Mouse (Mus musculus) cerebellum, adult 9-11 months (tissue): Measurements from ENCODE around the gene Gpatch4.

Experiments used
- DNase-seq: peaks from one replicate; pipeline ENCODE4 v3.0.0; 2022

The Gpatch4 gene

GRCm38 (mm10) chr3:88033506-88033905, 9.4 kb upstream of the Gpatch4 start:
- DNase-seq, result no peak

DNA sequence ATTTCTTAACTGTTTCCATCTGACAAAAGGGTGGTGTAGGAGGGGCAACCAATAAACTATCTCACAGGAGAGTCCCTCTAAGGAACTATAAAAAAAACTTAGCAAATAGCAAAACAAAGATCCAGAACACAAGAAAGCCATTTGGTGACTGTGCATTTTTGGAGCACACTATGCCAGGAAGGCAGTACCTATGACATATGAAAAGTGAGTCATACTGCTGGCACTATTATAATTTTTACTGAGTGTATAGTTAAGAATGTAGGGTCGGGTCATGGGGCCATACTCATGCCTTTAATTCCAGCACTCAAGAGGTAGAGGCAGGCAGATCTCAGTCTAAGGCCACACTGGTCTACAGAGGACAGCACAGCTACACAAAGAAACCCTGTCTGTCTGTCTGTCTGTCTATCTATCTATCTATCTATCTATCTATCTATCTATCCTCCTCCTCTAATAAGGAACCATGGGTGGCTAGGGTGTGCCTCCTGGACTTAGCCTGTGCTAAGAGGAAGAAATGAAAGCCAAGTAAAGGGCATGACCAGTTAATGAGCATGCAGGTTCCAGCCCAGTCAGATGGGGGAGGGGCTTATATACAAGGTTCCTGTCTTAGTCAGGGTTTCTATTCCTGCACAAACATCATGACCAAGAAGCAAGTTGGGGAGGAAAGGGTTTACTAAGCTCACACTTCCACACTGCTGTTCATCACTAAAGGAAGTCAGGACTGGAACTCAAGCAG, 7.2 kb upstream of the Gpatch4 start:
- DNase-seq, result no peak

DNA sequence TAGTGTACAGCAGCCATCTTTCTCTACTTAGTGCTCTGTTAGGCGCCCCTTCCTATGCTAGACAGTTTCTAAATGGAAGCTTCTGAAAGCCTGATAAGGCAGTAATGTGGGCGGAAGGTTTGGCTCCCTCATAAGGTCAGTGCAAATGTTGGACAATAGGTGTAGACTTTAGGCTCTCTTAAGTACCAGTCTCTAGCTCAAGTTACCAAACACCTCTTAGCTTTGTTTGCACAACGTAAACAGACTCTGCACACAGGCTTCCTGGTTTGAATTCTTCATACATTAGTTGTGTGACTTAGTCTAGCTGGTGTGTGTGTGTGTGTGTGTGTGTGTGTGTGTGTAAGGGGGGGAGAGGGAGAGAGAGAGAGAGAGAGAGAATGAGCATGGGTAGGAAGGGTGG, 6.6 kb downstream of the Gpatch4 start:
- no peak for DNase-seq

- DNase-seq, result no peak
These were observed 14.1 kb downstream of the Gpatch4 start for GRCm38 (mm10) chr3:88057030-88057429.

DNA sequence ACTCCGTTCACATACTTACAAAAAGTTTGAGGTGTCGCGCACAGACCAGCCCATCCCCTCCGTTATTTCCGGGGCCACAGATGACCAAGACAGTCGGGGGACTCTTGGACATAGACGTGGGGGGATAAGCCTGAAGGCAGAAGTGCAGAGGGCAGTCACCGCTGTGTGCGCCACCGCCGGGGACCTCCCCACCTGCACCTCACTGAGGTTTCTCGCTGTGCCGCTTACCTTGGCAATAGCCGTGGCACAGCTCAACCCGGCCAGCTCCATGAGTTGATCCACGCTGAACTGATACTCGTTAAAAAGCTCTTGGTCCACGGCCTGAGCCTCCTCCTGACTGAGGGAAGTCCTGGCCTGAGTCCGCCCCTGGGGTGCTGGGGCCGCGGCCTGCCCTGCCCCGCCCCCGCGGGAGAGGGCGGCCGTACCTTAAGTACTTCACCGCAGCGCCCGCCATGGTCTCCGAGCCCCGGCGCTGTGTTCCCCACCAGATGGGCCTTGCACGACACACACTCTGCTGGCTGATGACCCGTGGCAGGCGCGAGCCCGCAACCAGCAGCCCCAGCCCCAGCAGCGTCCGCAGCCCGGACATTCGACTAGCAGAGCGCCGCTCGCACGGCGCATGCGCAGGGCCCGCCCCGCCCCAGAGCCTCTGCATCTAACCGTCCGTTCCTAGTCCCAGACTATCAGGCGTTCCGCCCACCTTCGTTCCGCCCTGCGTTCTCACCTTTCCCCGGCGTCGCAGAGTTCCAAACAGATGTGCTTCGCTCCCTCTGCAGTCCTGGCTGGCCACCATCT, 15.2 kb downstream of the Gpatch4 start, which contains the start of gene Naxe:
Gene Naxe, minus strand, starts transcription at position 594 of the 795 bp plus-strand sequence.
- peak; percentile 88 for DNase-seq

DNA sequence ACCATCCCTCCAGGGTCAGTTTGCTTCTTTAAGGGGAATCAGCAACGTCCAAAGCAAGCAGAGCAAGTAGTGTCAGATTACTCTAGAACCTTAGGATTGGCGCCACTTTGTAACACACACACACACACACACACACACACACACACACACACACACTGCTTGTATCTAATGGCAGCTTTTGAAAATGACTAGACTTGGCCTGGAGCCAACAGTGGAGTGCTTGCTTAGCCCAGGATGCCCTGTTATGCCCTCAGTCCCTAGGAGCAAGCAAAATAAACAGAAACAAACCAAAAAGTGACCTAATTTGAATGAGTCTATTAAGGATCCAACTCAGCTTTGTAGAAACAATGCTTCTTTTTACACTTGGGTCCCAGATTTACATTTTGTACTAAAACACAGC, 25.5 kb downstream of the Gpatch4 start:
- DNase-seq, result no peak

DNA sequence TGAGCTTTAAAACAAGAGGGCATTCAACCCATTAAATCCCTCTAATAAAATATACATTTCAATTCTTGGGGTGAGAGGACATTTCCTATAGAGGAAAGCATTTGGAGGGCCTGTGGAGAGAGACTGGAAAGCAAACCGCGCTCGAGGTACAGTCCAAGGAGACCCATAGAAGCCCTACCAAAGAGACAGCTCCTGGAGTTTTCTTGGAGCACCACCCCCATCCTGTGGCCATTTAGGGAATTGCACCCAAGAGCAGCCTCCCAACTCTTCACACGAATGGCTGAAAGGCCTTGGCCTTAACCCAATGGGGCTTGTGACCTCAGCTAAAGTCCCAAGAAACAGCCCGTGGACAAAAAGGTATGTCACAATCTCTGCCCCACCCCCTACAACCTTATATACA, 28.9 kb downstream of the Gpatch4 start:
- peak; percentile 82 for DNase-seq

GRCm38 (mm10) chr3:88073631-88074030, 30.7 kb downstream of the Gpatch4 start:
- DNase-seq, result no peak

DNA sequence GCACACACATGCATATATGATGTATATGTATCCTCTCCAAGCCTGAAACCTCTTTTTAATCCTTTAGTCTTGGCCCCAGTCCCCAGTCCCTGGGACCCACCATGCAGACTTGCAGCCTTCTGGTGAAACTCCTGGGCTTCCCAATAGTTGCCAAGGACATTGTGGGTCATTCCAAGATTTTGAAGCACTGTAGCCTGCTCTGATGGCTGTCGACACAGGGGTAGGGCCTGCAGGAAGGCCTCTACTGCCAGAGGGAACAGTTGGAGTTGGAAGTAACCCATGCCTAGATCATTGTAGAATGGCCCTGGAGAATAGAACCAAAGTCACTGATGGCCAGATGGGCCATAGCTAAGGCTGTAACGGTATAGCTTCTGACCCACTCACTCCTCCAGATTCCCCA, 31.4 kb downstream of the Gpatch4 start:
- DNase-seq, result no peak

DNA sequence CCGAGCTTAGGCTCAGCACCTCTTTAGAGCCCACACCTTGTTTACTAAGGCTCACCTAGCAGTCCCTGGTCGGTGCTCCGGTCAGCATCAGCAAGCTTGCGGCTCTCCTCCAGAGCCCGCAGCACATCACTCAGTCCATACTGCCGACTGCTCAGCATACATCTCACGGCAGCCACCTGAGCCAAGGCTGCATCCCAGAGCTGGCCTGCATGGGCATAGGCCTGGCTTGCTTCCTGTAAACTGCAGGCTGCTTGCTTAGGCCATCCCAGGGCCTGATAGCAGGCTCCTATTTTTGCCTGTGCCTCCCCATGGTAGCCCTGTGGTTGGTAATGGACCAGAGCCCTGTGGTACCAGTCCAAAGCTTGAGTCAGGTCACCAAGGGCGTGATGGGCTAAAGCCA, 31.9 kb downstream of the Gpatch4 start:
- no peak for DNase-seq

DNA sequence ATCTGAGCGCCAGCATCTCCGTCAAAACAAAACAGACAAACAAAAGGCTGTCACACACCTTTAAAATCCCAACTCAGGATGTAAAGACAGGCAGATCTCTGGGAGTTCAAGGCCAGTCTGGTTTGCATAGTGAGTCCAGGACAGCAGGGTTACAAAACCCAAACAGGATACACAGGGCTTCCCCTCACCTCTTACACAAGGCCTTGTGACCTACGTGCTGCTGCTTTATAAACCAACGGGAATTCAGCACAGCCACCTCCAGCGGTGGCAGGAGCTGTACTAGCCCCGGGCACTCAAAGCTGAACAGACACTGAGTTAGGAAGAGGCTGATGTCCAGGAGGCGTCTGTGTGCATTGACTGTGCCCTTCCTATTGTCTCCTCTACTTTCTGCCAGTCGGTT, 34.5 kb downstream of the Gpatch4 start:
- DNase-seq, result no peak

- DNase-seq, result no peak
These were observed 35.3 kb downstream of the Gpatch4 start, which contains the start of gene Ttc24 for GRCm38 (mm10) chr3:88078204-88078603. TSS of gene Ttc24 (minus strand) at chr3:88078304.

GRCm38 (mm10) chr3:88081345-88082223, 38.7 kb downstream of the Gpatch4 start, which contains the start of gene Iqgap3:
TSS of gene Iqgap3 (plus strand) at chr3:88081971.
- peak; percentile 89 for DNase-seq

DNA sequence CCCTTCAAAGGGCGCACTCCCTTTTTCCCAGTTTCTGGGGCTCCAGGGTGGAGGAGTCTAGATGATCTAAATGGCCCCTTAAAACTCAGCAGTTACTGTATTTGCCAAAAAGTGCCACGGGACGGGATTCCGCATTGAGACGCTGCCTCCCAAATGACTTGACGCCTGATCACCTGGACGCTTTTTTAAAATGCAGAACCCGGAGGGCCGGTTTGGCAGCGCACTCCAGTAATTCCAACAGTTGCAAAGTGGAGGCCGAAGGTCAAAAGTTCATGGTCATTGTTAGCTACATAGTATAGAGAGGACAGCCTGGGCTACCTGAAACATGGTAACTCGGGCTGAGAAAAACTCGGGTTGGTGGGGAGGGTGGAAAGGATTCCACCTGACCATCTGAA, 39.3 kb downstream of the Gpatch4 start:
- DNase-seq, result no peak

DNA sequence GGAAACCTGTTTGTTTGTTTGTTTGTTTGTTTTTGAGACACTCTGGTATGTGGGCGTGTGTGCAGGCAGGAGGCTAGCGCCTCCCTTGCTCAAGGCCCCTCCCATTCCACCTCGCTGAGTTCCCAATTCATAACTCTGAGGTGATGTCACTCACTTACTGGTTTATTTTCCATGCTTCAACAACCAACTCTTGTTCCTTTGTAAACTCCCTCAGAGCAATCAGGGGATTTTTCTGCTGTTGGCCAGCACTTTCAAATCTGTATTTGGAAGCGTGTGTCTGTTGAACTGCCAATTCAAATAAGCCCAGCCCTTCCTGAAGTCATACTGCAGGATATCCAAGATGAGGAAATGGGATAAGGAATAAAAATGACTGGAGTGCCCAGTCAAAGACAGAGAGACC, 39.8 kb downstream of the Gpatch4 start:
- DNase-seq, result no peak

DNA sequence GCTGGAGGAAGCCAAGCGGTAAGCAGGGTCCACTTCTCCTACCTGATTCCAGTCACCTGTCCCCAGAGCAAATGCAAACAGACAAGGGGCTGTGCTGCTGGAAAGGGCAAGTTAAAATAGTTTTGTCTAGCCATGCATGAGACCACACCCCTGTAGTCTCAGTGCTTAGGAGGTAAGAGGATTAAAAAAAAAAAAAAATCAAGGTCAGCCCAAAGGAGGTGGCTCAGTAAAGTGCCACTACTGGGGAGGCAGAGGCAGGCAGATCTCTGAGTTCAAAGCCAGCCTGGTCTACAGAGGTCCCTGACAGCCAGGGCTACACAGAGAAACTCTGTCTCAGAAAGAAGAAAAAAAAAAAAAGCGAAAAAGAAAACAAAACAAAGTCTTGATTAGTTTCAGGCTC, 41.1 kb downstream of the Gpatch4 start:
- no peak for DNase-seq

- no peak for DNase-seq
These were observed 42.6 kb downstream of the Gpatch4 start for GRCm38 (mm10) chr3:88085459-88085858.

DNA sequence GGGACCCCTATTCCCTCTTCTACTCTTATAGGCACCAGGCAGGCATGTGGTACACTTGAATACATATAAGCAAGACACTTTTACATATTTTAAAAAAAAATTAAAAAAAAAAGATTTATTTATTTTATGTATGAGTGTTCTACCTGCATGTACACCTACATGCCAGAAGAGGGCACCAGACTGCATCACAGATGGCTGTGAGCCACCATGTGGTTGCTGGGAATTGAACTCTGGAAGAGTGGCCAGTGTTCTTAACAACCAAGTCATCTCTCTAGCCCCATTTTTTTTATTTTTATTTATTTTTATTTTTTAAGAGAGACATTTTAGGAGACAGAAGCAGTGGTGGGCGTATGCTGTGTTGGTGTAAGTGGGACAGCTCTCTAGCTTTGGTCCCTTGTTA, 44.8 kb downstream of the Gpatch4 start:
- DNase-seq, result no peak

- no peak for DNase-seq
These were observed 47.2 kb downstream of the Gpatch4 start for GRCm38 (mm10) chr3:88090106-88090505.

DNA sequence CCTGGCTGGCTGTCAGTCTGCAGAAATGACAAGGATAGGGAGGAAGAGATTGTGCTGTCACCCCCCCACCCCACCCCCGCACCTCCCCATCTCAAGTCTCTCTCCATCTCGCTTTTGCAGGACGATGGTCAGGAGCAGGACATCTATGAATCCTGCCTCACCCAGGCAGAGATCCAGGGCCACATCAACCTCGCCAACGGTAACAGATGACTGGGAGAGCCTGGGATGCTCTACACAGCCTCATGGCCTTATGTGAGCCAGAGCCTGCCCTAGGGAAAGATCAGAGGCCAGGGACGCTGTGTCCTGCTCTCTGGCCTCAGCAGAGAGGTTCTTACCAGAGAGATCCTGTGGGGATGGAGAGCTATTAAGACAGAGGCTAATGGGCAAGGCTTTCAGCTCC, 47.7 kb downstream of the Gpatch4 start:
- no peak for DNase-seq

- DNase-seq, result no peak
These were observed 51.2 kb downstream of the Gpatch4 start for GRCm38 (mm10) chr3:88094126-88094525.

GRCm38 (mm10) chr3:88097666-88098065, 54.8 kb downstream of the Gpatch4 start:
- DNase-seq, result no peak

- no peak for DNase-seq
These were observed 57.3 kb downstream of the Gpatch4 start for GRCm38 (mm10) chr3:88100251-88100650.
